8 mouse cellular contexts compared by ENCODE assay signal in genomic region chr9:65676358-65677118, GRCm38 (mm10). TPM values are rescaled to one million over a fixed set of nuclear protein-coding genes. Genes with fewer than 3 reads are reported as not detected.
DNase-seq lines count a peak whose midpoint lies in the region; ATAC-seq lines count a peak whose summit lies in the region.

No protein-coding gene starts in this region.

- peak overlapping the region; percentile 65 for H3K4me3 ChIP-seq in embryonic facial prominence, embryonic 14.5 days (ENCODE audit: low read depth, low read length)
- H3K4me3 ChIP-seq in kidney, embryonic 14.5 days (ENCODE audit: low read length): peak overlapping the region; percentile 71
- H3K4me3 ChIP-seq in limb, embryonic 15.5 days: peak overlapping the region; percentile 70

- peaks cover 44% of the 10 kb centered on the region for H3K4me1 ChIP-seq in embryonic facial prominence, embryonic 14.5 days (ENCODE audit: control insufficient read depth, insufficient read depth, low read length)
- H3K4me1 ChIP-seq in kidney, embryonic 14.5 days (ENCODE audit: control insufficient read depth, insufficient read depth, low read length): peaks cover 30% of the 10 kb centered on the region
- peaks cover 57% of the 10 kb centered on the region for H3K4me1 ChIP-seq in limb, embryonic 15.5 days

- WGBS in embryonic facial prominence, embryonic 14.5 days: 0% methylated on average over 18 of the region's 51 CpGs
- WGBS in kidney, embryonic 14.5 days: 0% methylated on average over 47 of the region's 51 CpGs
- 0% methylated on average over 42 of the region's 51 CpGs for WGBS in limb, embryonic 15.5 days

- H3K9me3 ChIP-seq in embryonic facial prominence, embryonic 14.5 days (ENCODE audit: control insufficient read depth, low read length): no peaks in the 10 kb centered on the region
- H3K9me3 ChIP-seq in kidney, embryonic 14.5 days (ENCODE audit: control insufficient read depth, low read length): no peaks in the 10 kb centered on the region
- no peaks in the 10 kb centered on the region for H3K9me3 ChIP-seq in limb, embryonic 15.5 days

- ATAC-seq in embryonic facial prominence, embryonic 14.5 days (ENCODE audit: low read depth): peak; percentile 96
- peak; percentile 94 for ATAC-seq in kidney, embryonic 14.5 days (ENCODE audit: low FRiP score, low TSS enrichment)
- ATAC-seq in limb, embryonic 15.5 days (ENCODE audit: insufficient number of reproducible peaks, low FRiP score, low TSS enrichment, low read depth): peak; percentile 92

- peak overlapping the region; percentile 93 for H3K4me2 ChIP-seq in embryonic facial prominence, embryonic 14.5 days (ENCODE audit: low read depth, low read length)
- H3K4me2 ChIP-seq in kidney, embryonic 14.5 days (replicated peaks; ENCODE audit: low read depth, low read length): peak overlapping the region; percentile 71
- H3K4me2 ChIP-seq in limb, embryonic 15.5 days: peak overlapping the region; percentile 72

- no peaks in the 10 kb centered on the region for H3K36me3 ChIP-seq in embryonic facial prominence, embryonic 14.5 days (ENCODE audit: control insufficient read depth, insufficient read depth, low read length)
- no peaks in the 10 kb centered on the region for H3K36me3 ChIP-seq in kidney, embryonic 14.5 days (ENCODE audit: control insufficient read depth, insufficient read depth, low read length)
- H3K36me3 ChIP-seq in limb, embryonic 15.5 days: no peaks in the 10 kb centered on the region

- H3K27me3 ChIP-seq in embryonic facial prominence, embryonic 14.5 days (replicated peaks; ENCODE audit: control insufficient read depth, insufficient read depth, low read length): no peaks in the 10 kb centered on the region
- no peaks in the 10 kb centered on the region for H3K27me3 ChIP-seq in kidney, embryonic 14.5 days (ENCODE audit: control insufficient read depth, insufficient read depth, low read length)
- H3K27me3 ChIP-seq in limb, embryonic 15.5 days: no peaks in the 10 kb centered on the region

- peak overlapping the region; percentile 86 for H3K9ac ChIP-seq in embryonic facial prominence, embryonic 14.5 days (ENCODE audit: low read depth, low read length)
- peak overlapping the region; percentile 79 for H3K9ac ChIP-seq in kidney, embryonic 14.5 days (ENCODE audit: low read depth, low read length)
- peak overlapping the region; percentile 83 for H3K9ac ChIP-seq in limb, embryonic 15.5 days

- DNase-seq in 3T3-L1 (ENCODE audit: low read depth, low spot score): peak; percentile 93
- peak; percentile 97 to 98 for DNase-seq in adrenal gland, postnatal 4 days (ENCODE audit: low spot score in 2 of 2)
- peak; percentile 99 for DNase-seq in embryonic facial prominence, embryonic 14.5 days (ENCODE audit: low spot score)
- peak; percentile 96 to 97 for DNase-seq in heart, adult 9 months (ENCODE audit: low spot score in 2 of 2)
- peak; percentile 85 to 88 for DNase-seq in monocyte, adult 2 months (ENCODE audit: low read depth in 1 of 2, low spot score in 2 of 2)
- DNase-seq in spleen, postnatal 36 days (ENCODE audit: low spot score in 2 of 2): peak; percentile 94 to 95

- H3K27ac ChIP-seq in embryonic facial prominence, embryonic 14.5 days (replicated peaks; ENCODE audit: low read depth, low read length): peak overlapping the region; percentile 67
- H3K27ac ChIP-seq in kidney, embryonic 14.5 days (ENCODE audit: low read depth, low read length): peak overlapping the region; percentile 37; the same call in 1 of the 2 replicates
- peak overlapping the region; percentile 78 for H3K27ac ChIP-seq in limb, embryonic 15.5 days

RNA-seq across cellular contexts. Expression of gene Oaz2, which starts 8.7 kb away (rescaled TPM):
- total RNA-seq in adrenal gland, postnatal 4 days (2021): 100 to 1,000 TPM; 173 to 180 TPM
- 203 and 214 TPM in 2 replicates for polyA plus RNA-seq in embryonic facial prominence, embryonic 14.5 days (2014; fragmentation: Nextera tagmentation; extraction: Ambion mirVana)
- 194 and 204 TPM in 2 replicates for polyA plus RNA-seq in kidney, embryonic 14.5 days (2014; fragmentation: Nextera tagmentation; extraction: Ambion mirVana)
- 315 and 328 TPM in 2 replicates for polyA plus RNA-seq in limb, embryonic 15.5 days (2015; fragmentation: Nextera tagmentation; extraction: Ambion mirVana)

RNA-seq across cellular contexts. Expression of gene Rbpms2, which starts 47.1 kb away (rescaled TPM):
- 10 to 100 TPM; 45.2 to 45.6 TPM for total RNA-seq in adrenal gland, postnatal 4 days (2021)
- 13.6 and 13.8 TPM in 2 replicates for polyA plus RNA-seq in embryonic facial prominence, embryonic 14.5 days (2014; fragmentation: Nextera tagmentation; extraction: Ambion mirVana)
- 22.4 and 29.1 TPM in 2 replicates for polyA plus RNA-seq in kidney, embryonic 14.5 days (2014; fragmentation: Nextera tagmentation; extraction: Ambion mirVana)
- polyA plus RNA-seq in limb, embryonic 15.5 days (2015; fragmentation: Nextera tagmentation; extraction: Ambion mirVana): 7.9 and 9.5 TPM in 2 replicates

Comparison
In these comparisons a context has a peak if more than half of its experiments do, and no peak if none do; other contexts are left out.
1. Peak in every context shown above with its lines: DNase-seq, ATAC-seq, H3K4me3 ChIP-seq and H3K27ac ChIP-seq.